Mouse (Mus musculus) adrenal gland (tissue): ENCODE data around the gene Hcls1.

ENCODE experiments used
- intact Hi-C: fragments of 180-260 bp; cut with DNase I; formaldehyde crosslinking; loops from one replicate; pipeline ENCODE4 v1.15.1; 2025

The Hcls1 gene

GRCm38 (mm10) chr16:36987399-36987798 is 52.6 kb downstream of the Hcls1 start:
- intact Hi-C loops, result no loop called here

GRCm38 (mm10) chr16:36988066-36988465 is 53.3 kb downstream of the Hcls1 start:
- intact Hi-C loops, result no loop called here

- intact Hi-C loops, result no loop called here
Measured at GRCm38 (mm10) chr16:36989493-36989892, 54.7 kb downstream of the Hcls1 start.

- intact Hi-C loops, result no loop called here
Measured at GRCm38 (mm10) chr16:36989999-36990625, 55.3 kb downstream of the Hcls1 start, which contains the start of gene Fbxo40. TSS of gene Fbxo40 (minus strand) at chr16:36990467.

- intact Hi-C loops, result no loop called here
Measured at GRCm38 (mm10) chr16:36997650-36998049, 62.9 kb downstream of the Hcls1 start.

GRCm38 (mm10) chr16:36999366-36999972 is 64.7 kb downstream of the Hcls1 start:
- intact Hi-C loops, result no loop called here

GRCm38 (mm10) chr16:37009262-37009661 is 74.5 kb downstream of the Hcls1 start:
- intact Hi-C loops, result no loop called here

GRCm38 (mm10) chr16:37010370-37010769 is 75.6 kb downstream of the Hcls1 start:
- intact Hi-C loops, result loop anchor here (5.0 to 10.0 kb wide), 3 partner anchors 136 to 538 kb away; partner anchors contain the start of genes Eaf2 and Golgb1

GRCm38 (mm10) chr16:37011061-37011921 is 76.5 kb downstream of the Hcls1 start, which contains the start of gene Polq:
TSS of gene Polq (plus strand) at chr16:37011786.
- intact Hi-C loops, result loop anchor here (5.0 to 10.0 kb wide), 3 partner anchors 136 to 539 kb away; partner anchors contain the start of genes Eaf2 and Golgb1

GRCm38 (mm10) chr16:37011922-37012289 is 77.1 kb downstream of the Hcls1 start:
- intact Hi-C loops, result loop anchor here (5.0 to 10.0 kb wide), 3 partner anchors 137 to 540 kb away; partner anchors contain the start of genes Eaf2 and Golgb1

- intact Hi-C loops, result loop anchor here (5.0 to 10.0 kb wide), 3 partner anchors 138 to 540 kb away; partner anchors contain the start of genes Eaf2 and Golgb1
Measured at GRCm38 (mm10) chr16:37012336-37012735, 77.6 kb downstream of the Hcls1 start.
